Mouse (Mus musculus): ENCODE measurements at regions not wholly inside any gene's neighbourhood (a gene's known extent, or its start where the extent isn't known, plus 50 kb on each side); places are given as distances from the start of the nearest gene placed in this dataset.

- DNase-seq: peak; percentile 13
These were observed 275.3 kb upstream of the Slc24a5 start for GRCm38 (mm10) chr2:124792633-124793036.

DNA sequence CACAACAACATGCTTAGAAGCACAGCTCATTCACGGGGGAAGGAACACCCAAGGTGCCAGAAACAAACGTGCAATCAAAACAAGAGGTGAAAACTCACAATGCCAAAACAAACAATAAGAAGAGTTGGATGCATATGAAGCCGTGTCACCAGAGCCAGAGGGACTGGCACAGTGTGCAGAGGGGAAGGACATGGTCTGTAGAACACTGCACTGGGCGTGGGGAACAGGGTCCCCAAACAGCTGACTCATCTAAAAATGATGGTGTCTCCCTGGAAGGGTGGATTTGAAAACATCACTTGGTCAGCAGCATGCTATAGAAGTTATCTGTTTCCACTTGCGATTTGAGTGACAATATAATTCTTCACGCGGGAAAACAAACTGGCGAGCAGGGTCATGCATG is 256.2 kb upstream of the Slc24a5 start:
- no peak for DNase-seq

DNA sequence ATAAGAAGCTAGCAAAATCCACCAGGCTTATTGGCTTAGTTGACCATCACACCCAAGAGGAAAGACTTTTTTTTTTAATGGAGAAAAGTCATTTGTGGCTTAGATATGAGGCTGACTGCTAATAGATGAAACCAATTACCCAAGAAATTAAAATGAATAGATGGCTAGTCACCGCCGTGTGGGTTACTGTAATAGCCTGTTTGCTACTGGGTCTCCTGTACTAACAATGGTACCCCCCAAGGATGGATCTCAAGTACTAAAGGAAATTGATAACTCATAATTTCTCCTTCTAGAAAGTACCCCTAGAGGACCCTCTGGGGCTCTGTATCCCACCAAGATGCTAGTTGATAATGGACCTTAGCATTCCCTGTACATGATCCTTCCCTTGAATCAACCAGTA is 251.1 kb upstream of the Slc24a5 start:
- DNase-seq: no peak

- peak; percentile 82 for DNase-seq
These were observed 248.1 kb upstream of the Slc24a5 start for GRCm38 (mm10) chr2:124819846-124820245.

- DNase-seq: no peak
These were observed 247.1 kb upstream of the Slc24a5 start for GRCm38 (mm10) chr2:124820821-124821220.

- DNase-seq: peak; percentile 65
These were observed 246.6 kb upstream of the Slc24a5 start for GRCm38 (mm10) chr2:124821366-124821765.

- DNase-seq: peak; percentile 97
These were observed 219.1 kb upstream of the Slc24a5 start for GRCm38 (mm10) chr2:124848812-124849211.

DNA sequence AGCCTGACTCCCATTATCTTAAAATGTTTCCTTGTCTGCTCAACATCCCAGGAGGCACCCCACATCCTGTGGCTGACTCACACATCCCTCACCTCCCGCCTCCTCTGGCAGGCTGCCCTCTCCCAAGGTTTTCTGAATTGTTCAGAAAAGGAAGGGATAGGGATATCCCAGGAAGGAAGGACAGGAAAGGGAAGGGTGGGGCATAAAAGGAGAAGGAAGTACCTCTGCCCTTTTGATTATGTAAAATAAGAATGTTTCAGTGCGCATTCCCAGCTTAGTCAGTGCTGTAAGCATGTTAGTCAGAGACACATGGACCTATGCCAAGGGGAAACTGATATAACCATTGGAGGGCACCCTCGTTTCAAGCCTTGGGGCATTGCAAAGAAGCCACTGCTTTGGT is 209.4 kb upstream of the Slc24a5 start:
- DNase-seq: peak; percentile 99

DNA sequence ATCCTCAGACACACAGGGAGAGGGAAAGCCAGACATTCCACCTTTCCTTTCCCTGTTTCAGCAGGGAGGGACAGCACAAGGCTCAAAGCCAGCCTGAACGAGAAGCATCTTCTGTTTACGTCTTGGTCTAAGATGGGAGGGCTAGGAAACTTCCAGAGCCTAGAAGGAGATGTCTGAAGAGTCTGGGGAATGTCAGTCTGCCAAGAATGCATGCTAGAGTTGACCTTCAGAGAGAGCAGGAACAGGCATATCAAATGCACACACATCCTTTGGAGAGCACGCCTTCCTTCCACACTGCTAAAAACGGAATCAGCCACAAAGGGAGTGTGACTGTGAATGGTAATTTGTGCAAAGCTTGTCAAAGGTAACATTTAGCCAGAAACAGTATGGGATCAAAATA is 179.7 kb upstream of the Slc24a5 start:
- peak; percentile 85 for DNase-seq

GRCm38 (mm10) chr2:124895002-124895401 is 172.9 kb upstream of the Slc24a5 start:
- no peak for DNase-seq

- DNase-seq: peak; percentile 89
These were observed 164.4 kb upstream of the Slc24a5 start for GRCm38 (mm10) chr2:124903556-124903955.

GRCm38 (mm10) chr2:124905076-124905475 is 162.8 kb upstream of the Slc24a5 start:
- no peak for DNase-seq

GRCm38 (mm10) chr2:124918986-124919761 is 148.8 kb upstream of the Slc24a5 start:
- peak; percentile 65 for DNase-seq

GRCm38 (mm10) chr2:124919762-124920255 is 148.1 kb upstream of the Slc24a5 start:
- peak; percentile 76 for DNase-seq

DNA sequence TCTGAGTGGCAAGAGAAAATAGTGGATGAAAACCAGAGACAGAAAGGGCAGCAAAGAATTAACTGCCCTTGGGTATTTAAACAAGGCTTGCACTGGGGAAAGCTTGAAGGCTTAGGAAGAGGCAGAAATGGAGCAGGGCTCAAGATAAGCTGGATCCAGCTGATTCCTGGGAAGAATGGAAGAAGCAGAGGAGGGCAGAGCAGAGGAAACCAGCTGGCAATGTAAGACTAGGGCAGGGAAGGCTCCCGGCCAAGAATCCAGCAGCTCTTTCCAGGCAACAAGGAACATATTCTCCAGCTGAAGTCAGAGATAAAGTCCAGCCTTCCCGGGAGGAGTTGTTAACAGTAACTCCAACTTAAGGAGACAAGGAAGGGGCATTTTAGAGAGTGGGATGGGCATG is 147.7 kb upstream of the Slc24a5 start:
- DNase-seq: peak; percentile 95

DNA sequence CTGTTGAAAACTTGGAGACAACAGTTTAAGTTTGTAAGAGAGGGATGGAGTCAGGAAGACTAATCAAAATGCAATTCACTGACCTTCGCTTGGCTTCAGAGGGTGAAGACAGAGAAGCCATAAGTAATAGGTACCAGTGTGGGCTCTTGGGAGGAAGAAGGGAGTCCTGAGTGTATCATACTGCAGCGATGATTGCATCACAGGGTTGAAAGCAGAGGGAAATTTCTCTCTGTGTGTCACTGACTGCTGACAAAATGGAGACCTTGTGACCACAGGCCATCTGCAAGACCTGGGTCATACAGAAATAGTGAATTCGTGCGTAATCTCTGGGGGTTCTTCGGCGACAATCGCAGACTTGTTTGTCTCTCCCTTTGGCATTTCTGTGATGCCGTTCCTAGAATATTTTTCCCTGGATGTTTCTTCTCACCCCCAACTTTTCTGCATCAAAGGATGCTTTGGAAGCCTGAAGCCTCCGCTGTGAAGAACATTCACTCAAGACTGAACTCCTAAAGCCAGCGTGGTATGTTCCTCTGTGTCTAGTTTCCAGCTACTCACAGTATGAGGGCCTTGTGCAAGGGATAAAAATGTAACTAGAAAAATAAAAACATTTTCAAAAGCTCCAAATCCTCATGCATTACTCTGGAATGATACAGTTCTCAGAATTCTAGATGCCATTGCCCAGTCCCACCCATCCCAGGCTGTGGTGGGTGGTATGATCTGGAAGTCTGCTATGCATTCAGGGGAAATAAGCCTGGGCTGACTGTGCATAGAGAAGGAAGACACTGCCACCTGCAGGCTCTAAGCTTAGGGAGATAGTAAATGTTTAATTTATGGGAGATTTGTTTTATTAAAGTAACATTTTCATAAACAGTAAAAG is 139.8 kb upstream of the Slc24a5 start:
- peak; percentile 93 for DNase-seq

- DNase-seq: no peak
These were observed 139.2 kb upstream of the Slc24a5 start for GRCm38 (mm10) chr2:124928759-124929113.

DNA sequence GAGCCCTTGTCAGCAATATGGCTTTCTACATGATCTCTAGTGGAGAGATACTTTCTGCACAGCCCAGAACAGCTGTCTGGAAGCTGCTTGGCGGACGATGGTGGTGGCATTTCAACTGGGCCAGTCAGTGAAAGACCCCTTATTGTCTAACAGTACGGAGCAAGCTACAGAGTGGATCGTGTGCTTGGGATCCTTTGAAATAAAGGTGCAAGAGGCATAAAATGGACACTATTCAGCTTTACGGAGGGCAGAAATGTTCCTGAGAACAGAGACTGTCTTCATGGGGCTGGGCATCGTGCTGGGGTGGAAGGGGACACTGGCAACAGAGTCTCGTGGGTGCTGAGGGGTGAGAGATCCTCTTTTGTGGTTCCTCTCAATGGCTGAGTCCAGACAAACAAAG is 137.2 kb upstream of the Slc24a5 start:
- peak; percentile 59 for DNase-seq

GRCm38 (mm10) chr2:124932566-124932965 is 135.4 kb upstream of the Slc24a5 start:
- peak; percentile 78 for DNase-seq

GRCm38 (mm10) chr2:124933876-124934275 is 134.0 kb upstream of the Slc24a5 start:
- no peak for DNase-seq

GRCm38 (mm10) chr2:124948263-124948781 is 119.6 kb upstream of the Slc24a5 start:
- DNase-seq: no peak

DNA sequence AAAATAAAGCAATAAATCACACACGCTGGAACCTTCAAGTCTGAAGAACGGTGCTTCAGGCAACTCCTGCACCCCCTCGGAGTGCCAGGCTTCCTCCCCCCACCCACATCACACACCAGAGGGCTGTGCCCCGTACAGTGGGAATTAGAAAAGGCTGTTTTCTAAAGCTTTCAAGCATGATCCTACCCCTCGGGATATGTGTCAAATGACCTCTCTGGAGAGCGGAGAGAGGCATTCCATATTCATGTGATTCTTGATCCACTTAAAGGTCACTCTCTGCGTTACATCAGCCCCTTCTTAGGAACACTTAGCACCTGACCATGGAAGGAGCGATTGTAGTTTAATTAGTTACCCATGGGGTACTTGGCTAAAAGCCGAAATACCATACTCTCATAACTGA is 119.1 kb upstream of the Slc24a5 start:
- no peak for DNase-seq

GRCm38 (mm10) chr2:124952212-124952611 is 115.7 kb upstream of the Slc24a5 start:
- DNase-seq: no peak

DNA sequence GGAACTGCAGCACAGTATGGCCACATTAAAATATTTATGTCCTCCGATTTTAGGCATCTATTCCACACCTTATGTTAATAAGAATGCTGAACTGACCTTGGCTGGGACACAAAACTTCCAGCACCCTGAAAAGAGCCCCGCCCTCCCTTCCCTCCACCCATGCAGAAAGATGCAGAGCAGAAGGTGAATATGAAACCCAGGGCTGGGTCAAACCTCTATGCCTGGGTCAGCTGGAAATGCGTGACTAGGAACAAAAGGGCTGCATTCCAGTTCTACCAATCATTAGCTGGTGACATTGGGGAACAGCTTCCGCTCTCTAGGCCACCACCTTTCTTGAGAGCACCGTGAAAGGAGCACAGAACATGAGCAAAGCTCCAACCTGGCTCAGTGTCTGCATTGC is 114.9 kb upstream of the Slc24a5 start:
- DNase-seq: no peak

All from heart, adult 11 months (tissue).